Comparison of ENCODE assay signal across 14 mouse cellular contexts in the genomic region with DNA sequence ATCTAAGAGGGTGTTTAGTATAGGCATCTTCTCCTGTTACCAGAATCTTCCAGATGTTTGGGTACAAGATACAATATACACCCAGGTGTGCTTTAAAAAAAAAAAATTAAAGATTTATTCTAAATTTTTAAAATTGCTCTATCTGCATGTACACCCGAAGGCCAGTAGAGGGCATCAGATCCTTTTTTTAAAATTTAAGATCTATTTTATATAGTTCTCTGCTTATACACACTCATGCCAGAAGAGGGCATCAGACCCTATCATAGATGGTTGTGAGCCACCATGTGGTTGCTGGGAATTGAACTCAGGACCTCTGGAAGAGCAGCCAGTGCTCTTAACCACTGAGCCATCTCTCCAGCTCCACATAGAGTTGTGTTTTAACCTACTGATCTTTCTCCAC. TPM values are rescaled to one million over a fixed set of nuclear protein-coding genes. Genes with fewer than 3 reads are reported as not detected.
DNase-seq lines count a peak whose midpoint lies in the region; TF ChIP-seq lines count a peak whose summit lies in the region.
"Had no signal": no experiment of that assay in that cellular context is flagged by ENCODE, and none has a peak within 500 bp of the region (broad histone marks: within the 10 kb centered on the region; RNA-seq: fewer than 3 reads in every experiment).

No protein-coding gene starts in this region.

- no peak overlapping the region for H3K9ac ChIP-seq in liver, adult 2 months (ENCODE audit: low read depth, low read length)
- no peak overlapping the region for H3K9ac ChIP-seq in CH12.LX (ENCODE audit: insufficient read depth, low read depth)
- H3K9ac ChIP-seq: forebrain, embryonic 15.5 days; liver, embryonic 15.5 days had no signal

- in situ Hi-C loops in CH12.LX (cut with MboI; ENCODE audit: low pct_ligation_motif_present, low pct_unique_long_range_greater_than_20kb, low sequenced_read_pairs): loop anchor here (5.0 kb wide), 1 partner anchor 160 kb away; no protein-coding TSS in a partner anchor

- no peaks in the 10 kb centered on the region for H3K27me3 ChIP-seq in cerebellum, adult 2 months (ENCODE audit: control insufficient read depth, insufficient read depth, low read length)
- no peaks in the 10 kb centered on the region for H3K27me3 ChIP-seq in liver, adult 2 months (ENCODE audit: control insufficient read depth, insufficient read depth, low read length)
- peaks cover 10% of the 10 kb centered on the region for H3K27me3 ChIP-seq in CH12.LX (replicated peaks)
- H3K27me3 ChIP-seq: forebrain, embryonic 15.5 days; liver, embryonic 15.5 days had no signal

- no peak for TF ChIP-seq POLR2A in cerebellum, adult 2 months (IDR thresholded peaks at IDR 0.05; ENCODE audit: borderline replicate concordance, insufficient read depth, low read length)
- TF ChIP-seq POLR2A in liver, adult 2 months (IDR thresholded peaks at IDR 0.05; ENCODE audit: extremely low read depth, insufficient read depth, low read length): no peak
- no peak for TF ChIP-seq POLR2A in CH12.LX (IDR thresholded peaks at IDR 0.05; ENCODE audit: low read depth, low read length)
- TF ChIP-seq POLR2A in cortical plate, adult 2 months (IDR thresholded peaks at IDR 0.05; ENCODE audit: extremely low read depth, insufficient read depth, low read length): no peak

- TF ChIP-seq CTCF in cerebellum, adult 2 months (IDR thresholded peaks at IDR 0.05; ENCODE audit: borderline replicate concordance, insufficient read depth, low read depth, low read length): peak; percentile 41; the same call in 1 of the 2 replicates
- peak; percentile 38 for TF ChIP-seq CTCF in liver, adult 2 months (IDR thresholded peaks at IDR 0.05; ENCODE audit: low read depth, low read length)
- peak in 1 of 2 experiments; percentile 76; a peak in 2 of 4 replicates for TF ChIP-seq CTCF in CH12.LX (conservative IDR thresholded peaks at IDR 0.05 in 1 of 2, IDR thresholded peaks at IDR 0.05 in 1 of 2; ENCODE audit: low read depth in 2 of 2, low read length in 2 of 2)
- peak; percentile 23; the same call in 1 of the 2 replicates for TF ChIP-seq CTCF in cortical plate, adult 2 months (IDR thresholded peaks at IDR 0.05; ENCODE audit: extremely low read depth, insufficient read depth, low read length)

- no peak for DNase-seq in cerebellum, adult 2 months
- no peak for DNase-seq in cerebellum, postnatal 14 days
- no peak for DNase-seq in liver, adult 2 months (ENCODE audit: extremely low read depth, low read depth, low spot score)
- no peak for DNase-seq in liver
- no peak for DNase-seq in CH12.LX (ENCODE audit: extremely low read depth)
- DNase-seq in adrenal gland, adult 18-20 months (ENCODE audit: low spot score in 2 of 2): no peak
- DNase-seq in right cerebral cortex, adult 2 months (ENCODE audit: low spot score in 2 of 2): no peak
- DNase-seq: adrenal gland, adult 8-10 months; cerebellum, adult 11-12 months; spleen, adult 18-20 months; thymus, postnatal 14 days had no signal

- H3K4me1 ChIP-seq in cerebellum, adult 2 months (ENCODE audit: control insufficient read depth, insufficient read depth, low read length): peaks cover 30% of the 10 kb centered on the region
- H3K4me1 ChIP-seq in liver, adult 2 months (ENCODE audit: control insufficient read depth, insufficient read depth, low read length): peaks cover 3% of the 10 kb centered on the region; the same call in 1 of the 2 replicates
- peaks cover 5 to 20% of the 10 kb centered on the region in 2 experiments; a peak in 3 of 4 replicates for H3K4me1 ChIP-seq in CH12.LX (ENCODE audit: control insufficient read depth in 1 of 2, insufficient read depth in 2 of 2)
- no peaks in the 10 kb centered on the region for H3K4me1 ChIP-seq in cortical plate, adult 2 months (ENCODE audit: control insufficient read depth, insufficient read depth, low read length)
- H3K4me1 ChIP-seq: liver, embryonic 15.5 days had no signal

- peaks cover 5% of the 10 kb centered on the region for H3K9me3 ChIP-seq in CH12.LX (replicated peaks; ENCODE audit: low read length)
- H3K9me3 ChIP-seq: forebrain, embryonic 15.5 days; liver, embryonic 15.5 days had no signal

- peak; percentile 59 for TF ChIP-seq RAD21 in CH12.LX (IDR thresholded peaks at IDR 0.05; ENCODE audit: low read depth, low read length)

- no peak overlapping the region for H3K4me2 ChIP-seq in CH12.LX (ENCODE audit: insufficient read depth, low read depth, poor library complexity, severe bottlenecking)
- H3K4me2 ChIP-seq: forebrain, embryonic 15.5 days; liver, embryonic 15.5 days had no signal

- no peaks in the 10 kb centered on the region for H3K79me2 ChIP-seq in liver, adult 2 months (ENCODE audit: control insufficient read depth, insufficient read depth, low read length)
- no peaks in the 10 kb centered on the region for H3K79me2 ChIP-seq in CH12.LX (replicated peaks; ENCODE audit: control insufficient read depth, extremely low read depth, insufficient read depth, poor library complexity, severe bottlenecking)

- dilution Hi-C loops in CH12.LX (cut with MboI; ENCODE audit: extremely low pct_ligation_motif_present, extremely low pct_unique_long_range_greater_than_20kb, low sequenced_read_pairs): no loop called here

- no peak for TF ChIP-seq EP300 in CH12.LX (IDR thresholded peaks at IDR 0.05; ENCODE audit: low read length)

- no peaks in the 10 kb centered on the region for H3K36me3 ChIP-seq in liver, adult 2 months (ENCODE audit: control insufficient read depth, insufficient read depth, low read length)
- H3K36me3 ChIP-seq in CH12.LX (replicated peaks in 1 of 2; ENCODE audit: control insufficient read depth in 1 of 2, insufficient read depth in 1 of 2, low read length in 1 of 2): no peaks in the 10 kb centered on the region
- H3K36me3 ChIP-seq: forebrain, embryonic 15.5 days; liver, embryonic 15.5 days had no signal

- no peak overlapping the region for H3K4me3 ChIP-seq in cerebellum, adult 2 months (replicated peaks; ENCODE audit: insufficient read depth, low read depth, low read length)
- no peak overlapping the region for H3K4me3 ChIP-seq in liver, adult 2 months (ENCODE audit: insufficient read depth, low read depth, low read length)
- H3K4me3 ChIP-seq in CH12.LX (replicated peaks in 1 of 3; ENCODE audit: low read depth in 2 of 3, low read length in 2 of 3, poor library complexity in 1 of 3): no peak overlapping the region
- H3K4me3 ChIP-seq in cortical plate, adult 2 months (ENCODE audit: insufficient read depth, low read length): no peak overlapping the region
- H3K4me3 ChIP-seq: forebrain, embryonic 15.5 days; liver, embryonic 15.5 days had no signal

- H3K27ac ChIP-seq in cerebellum, adult 2 months (ENCODE audit: insufficient read depth, low read length): no peak overlapping the region
- no peak overlapping the region for H3K27ac ChIP-seq in liver, adult 2 months (replicated peaks; ENCODE audit: insufficient read depth, low read depth, low read length)
- no peak overlapping the region for H3K27ac ChIP-seq in CH12.LX (ENCODE audit: insufficient read depth, low read depth)
- no peak overlapping the region for H3K27ac ChIP-seq in cortical plate, adult 2 months (ENCODE audit: insufficient read depth, low read length)
- H3K27ac ChIP-seq: forebrain, embryonic 15.5 days; liver, embryonic 15.5 days had no signal

- 53% methylated on average over 1 of the region's 1 CpGs for WGBS in cerebellum, adult 2 months
- 65% methylated on average over 1 of the region's 1 CpGs for WGBS in liver, adult 2 months

TF ChIP-seq in CH12.LX, 34 proteins besides CTCF, POLR2A, EP300 and RAD21:
- TF ChIP-seq MEF2A (IDR thresholded peaks at IDR 0.05; ENCODE audit: borderline replicate concordance, low read depth, low read length) (no peak), SMC3 (IDR thresholded peaks at IDR 0.05; ENCODE audit: low read depth, low read length) (peak; percentile 46), ZNF384 (IDR thresholded peaks at IDR 0.05; ENCODE audit: low read depth, low read length) (peak; percentile 57)
TF ChIP-seq in CH12.LX: peak in this region for 2.

RNA-seq across cellular contexts. Expression of a gene that starts 45.7 kb away (rescaled TPM):
- polyA plus RNA-seq in cerebellum, adult 2 months (2012; rRNA removed): 6.1 and 7.8 TPM in 2 replicates
- total RNA-seq in liver, adult 2 months (2014; rRNA removed): 1.4 and 3.6 TPM in 2 replicates
- 1.8 and 4.7 TPM in 2 replicates for polyA plus RNA-seq in liver, adult 2 months (2012; rRNA removed)
- total RNA-seq in CH12.LX (2012; rRNA removed) (4.7 and 6.6 TPM in 2 replicates), CH12.LX (2014; rRNA removed) (1.9 and 2.1 TPM in 2 replicates)
- 2.2 and 2.4 TPM in 2 replicates for polyA plus RNA-seq in CH12.LX (2012; ENCODE audit: insufficient read length, low read depth)
- polyA plus RNA-seq in cortical plate, adult 2 months (2012; rRNA removed): 9.3 and 10.5 TPM in 2 replicates
- total RNA-seq in adrenal gland, adult 18-20 months (2021): 10 to 100 TPM in 1 of 2 experiments, 1 to 10 TPM in 1; 8.9 to 10.4 TPM

RNA-seq across cellular contexts. Expression of a gene that starts 53.7 kb away (rescaled TPM):
- polyA plus RNA-seq in cerebellum, adult 2 months (2012; rRNA removed): 83.1 and 93.0 TPM in 2 replicates
- 9.1 and 12.6 TPM in 2 replicates for total RNA-seq in liver, adult 2 months (2014; rRNA removed)
- polyA plus RNA-seq in liver, adult 2 months (2012; rRNA removed): 51.1 and 66.9 TPM in 2 replicates
- total RNA-seq in CH12.LX (2012; rRNA removed): not detected in 2 replicates
- total RNA-seq in CH12.LX (2014; rRNA removed): not detected in 2 replicates
- polyA plus RNA-seq in CH12.LX (2012; ENCODE audit: insufficient read length, low read depth): not detected in 2 replicates
- 26.7 and 26.9 TPM in 2 replicates for polyA plus RNA-seq in cortical plate, adult 2 months (2012; rRNA removed)
- total RNA-seq in adrenal gland, adult 18-20 months (2021): 1 to 10 TPM; 1.9 to 2.6 TPM

RNA-seq across cellular contexts. Expression of a gene that starts 55.1 kb away (rescaled TPM):
- 2.7 and 3.7 TPM in 2 replicates for polyA plus RNA-seq in cerebellum, adult 2 months (2012; rRNA removed)
- total RNA-seq in liver, adult 2 months (2014; rRNA removed): not detected in 2 replicates
- polyA plus RNA-seq in liver, adult 2 months (2012; rRNA removed): not detected in 2 replicates
- not detected in 2 replicates for total RNA-seq in CH12.LX (2012; rRNA removed)
- total RNA-seq in CH12.LX (2014; rRNA removed): not detected in 2 replicates
- not detected in 2 replicates for polyA plus RNA-seq in CH12.LX (2012; ENCODE audit: insufficient read length, low read depth)
- 2.6 and 3.6 TPM in 2 replicates for polyA plus RNA-seq in cortical plate, adult 2 months (2012; rRNA removed)
- total RNA-seq in adrenal gland, adult 18-20 months (2021): 1 to 10 TPM; 5.7 to 7.2 TPM

Comparison
In these comparisons a context has a peak if more than half of its experiments do, and no peak if none do; other contexts are left out.
1. RNA of a gene that starts 53.7 kb away (polyA plus RNA-seq): 83.1 to 93.0 TPM in cerebellum, adult 2 months, 51.1 to 66.9 TPM in liver, adult 2 months and 26.7 to 26.9 TPM in cortical plate, adult 2 months; not detected in CH12.LX; every median in the first group is over 10 times any median in the second.